Mouse (Mus musculus) forebrain, embryonic 11.5 days (tissue): ENCODE results near the gene Nrp2. TPM values are rescaled to one million over a fixed set of nuclear protein-coding genes. Genes with fewer than 3 reads are reported as not detected.

ENCODE experiments used
- ATAC-seq: fragments of 200-750 bp; cut with Nextera tagmentation; replicated peaks from 2 replicates; pipeline ENCODE4 v1.8.0; 2017; ENCODE audit warnings: moderate TSS enrichment; ENCODE audit not compliant: low FRiP score
- DNase-seq: peaks from one replicate; pipeline ENCODE4 v3.0.0-alpha.2; 2017; ENCODE audit warnings: low spot score
- H3K27ac ChIP-seq: fragments of 300-500 bp; sonication (generic); 2 replicates; pipeline ENCODE4 v1.5.1; 2014; ENCODE audit warnings: low read depth, low read length
- H3K27me3 ChIP-seq: fragments of 300-500 bp; sonication (generic); 2 replicates; pipeline ENCODE4 v1.6.1; 2014; ENCODE audit warnings: mild to moderate bottlenecking, low read length, mixed read lengths; ENCODE audit not compliant: control insufficient read depth, insufficient read depth
- H3K36me3 ChIP-seq: fragments of 300-500 bp; sonication (generic); 2 replicates; pipeline ENCODE4 v1.6.1; 2014; ENCODE audit warnings: mild to moderate bottlenecking, low read length, moderate library complexity, mixed read lengths; ENCODE audit not compliant: control insufficient read depth, insufficient read depth
- H3K4me1 ChIP-seq: fragments of 300-500 bp; sonication (generic); replicated peaks from 2 replicates; pipeline ENCODE4 v1.6.1; 2014; ENCODE audit warnings: low read length, mixed read lengths; ENCODE audit not compliant: control insufficient read depth, insufficient read depth
- H3K4me2 ChIP-seq: fragments of 300-500 bp; sonication (generic); 2 replicates; pipeline ENCODE4 v1.6.1; 2014; ENCODE audit warnings: low read depth, mild to moderate bottlenecking, low read length, moderate library complexity, mixed read lengths; ENCODE audit not compliant: severe bottlenecking
- H3K4me3 ChIP-seq: fragments of 300-500 bp; sonication (generic); 2 replicates; pipeline ENCODE4 v1.5.1; 2014; ENCODE audit warnings: low read depth, low read length
- H3K9ac ChIP-seq: fragments of 300-500 bp; sonication (generic); 2 replicates; pipeline ENCODE4 v1.6.1; 2014; ENCODE audit warnings: low read length
- H3K9me3 ChIP-seq: fragments of 300-500 bp; sonication (generic); 2 replicates; pipeline ENCODE4 v1.6.1; 2016; ENCODE audit warnings: low read length, mixed read lengths; ENCODE audit not compliant: control insufficient read depth
- WGBS: fragments of 180-500 bp; shearing (Covaris S2); extraction: QIAGEN DNeasy Blood & Tissue Kit; methylation state at CpG from one replicate; pipeline ENCODE4 v1.1.7; 2014; 5-methylcytosine and 5-hydroxymethylcytosine counted together
- polyA plus RNA-seq: library from polyadenylated mRNA; unstranded; fragments of >200 nt; fragmentation: Nextera tagmentation; extraction: Ambion mirVana; gene quantifications from 2 replicates; pipeline ENCODE4 v1.2.1, GENCODE M21; 2014

Nrp2 gene
- polyA plus RNA-seq, 1 experiment from 2014 or later: 20.7 TPM

- Histone ChIP-seq H3K4me2 (no peak overlapping the region), H3K36me3 (no peaks in the 10 kb centered on the region)
- ATAC-seq: no peak
Measured at GRCm38 (mm10) chr1:62801429-62801828, 98.3 kb downstream of the Nrp2 start.

DNA sequence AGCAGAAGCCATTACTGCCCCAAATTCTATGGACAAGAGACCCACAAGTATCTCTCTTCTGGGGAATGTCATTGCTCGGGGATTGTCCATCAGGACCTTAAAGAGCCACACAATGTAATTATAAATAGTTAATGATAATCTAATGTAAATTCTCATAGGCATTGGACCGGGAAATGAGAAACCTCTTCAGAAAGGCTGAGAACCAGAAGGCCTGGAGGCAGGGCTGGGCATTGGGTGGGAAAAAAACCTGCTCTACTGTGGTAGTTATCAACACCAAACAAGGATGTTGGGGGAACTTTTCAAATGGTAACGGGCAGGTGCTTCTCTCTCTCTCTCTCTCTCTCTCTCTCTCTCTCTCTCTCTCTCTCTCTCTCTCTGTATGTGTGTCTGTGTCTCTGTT, 98.8 kb downstream of the Nrp2 start:
- no peak for ATAC-seq
- Histone ChIP-seq H3K27ac (no peak overlapping the region), H3K4me2 (no peak overlapping the region), H3K9ac (no peak overlapping the region), H3K4me3 (no peak overlapping the region), H3K36me3 (no peaks in the 10 kb centered on the region), H3K4me1 (no peaks in the 10 kb centered on the region), H3K27me3 (no peaks in the 10 kb centered on the region), H3K9me3 (no peaks in the 10 kb centered on the region)
- 89% methylated on average over 3 of the region's 3 CpGs for WGBS
- DNase-seq: no peak

More at GRCm38 (mm10) chr1:62801429-62801828, 98.3 kb downstream of the Nrp2 start:
- no peaks in the 10 kb centered on the region for H3K27me3 ChIP-seq
- no peaks in the 10 kb centered on the region for H3K9me3 ChIP-seq
- DNase-seq: no peak
- no peak overlapping the region for H3K9ac ChIP-seq
- 55% methylated on average over 4 of the region's 4 CpGs for WGBS
- H3K4me1 ChIP-seq: no peaks in the 10 kb centered on the region
- H3K27ac ChIP-seq: no peak overlapping the region
- H3K4me3 ChIP-seq: no peak overlapping the region

- DNase-seq (no peak), ATAC-seq (no peak)
- no peak overlapping the region for H3K27ac ChIP-seq
- H3K27me3 ChIP-seq: no peaks in the 10 kb centered on the region
- H3K9me3 ChIP-seq: no peaks in the 10 kb centered on the region
- H3K4me2 ChIP-seq: no peak overlapping the region
- no peak overlapping the region for H3K9ac ChIP-seq
- H3K4me3 ChIP-seq: no peak overlapping the region
- no peaks in the 10 kb centered on the region for H3K4me1 ChIP-seq
- H3K36me3 ChIP-seq: no peaks in the 10 kb centered on the region
- 88% methylated on average over 1 of the region's 1 CpGs for WGBS
Measured at GRCm38 (mm10) chr1:62803544-62803943, 100.5 kb downstream of the Nrp2 start.

DNA sequence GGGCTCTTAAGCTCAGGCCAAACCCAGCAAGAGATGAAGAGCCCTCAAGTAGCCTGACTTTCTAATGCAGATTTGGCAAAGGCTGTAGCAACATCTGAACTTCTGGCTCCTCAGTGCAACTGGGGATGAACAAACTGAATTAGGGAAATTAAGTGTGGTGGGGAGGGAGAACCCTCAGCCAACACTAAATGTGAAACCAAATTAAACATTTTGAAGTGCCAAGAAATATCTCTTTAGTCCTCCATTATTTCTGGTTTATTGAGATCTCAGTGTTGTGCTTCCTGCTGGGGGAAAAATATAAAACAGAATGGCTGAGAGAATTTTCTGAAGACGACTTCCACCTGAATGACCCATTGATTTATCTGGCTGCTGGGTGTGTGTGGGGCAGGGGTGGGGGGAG, 102.9 kb downstream of the Nrp2 start:
- ATAC-seq (no peak), DNase-seq (no peak)
- Histone ChIP-seq H3K4me2 (no peak overlapping the region), H3K9ac (no peak overlapping the region), H3K4me3 (no peak overlapping the region), H3K36me3 (no peaks in the 10 kb centered on the region), H3K9me3 (no peaks in the 10 kb centered on the region), H3K27ac (no peak overlapping the region), H3K4me1 (no peaks in the 10 kb centered on the region), H3K27me3 (no peaks in the 10 kb centered on the region)
- WGBS: 23% methylated on average over 1 of the region's 1 CpGs

- WGBS: 86% methylated on average over 4 of the region's 4 CpGs
Measured at GRCm38 (mm10) chr1:62808395-62808794, 105.3 kb downstream of the Nrp2 start.

GRCm38 (mm10) chr1:62809601-62810228, 106.6 kb downstream of the Nrp2 start:
- Histone ChIP-seq H3K4me2 (no peak overlapping the region), H3K9me3 (no peaks in the 10 kb centered on the region), H3K27ac (no peak overlapping the region), H3K9ac (no peak overlapping the region), H3K27me3 (no peaks in the 10 kb centered on the region), H3K4me3 (no peak overlapping the region), H3K36me3 (no peaks in the 10 kb centered on the region), H3K4me1 (no peaks in the 10 kb centered on the region)
- DNase-seq: no peak
- ATAC-seq: no peak
- WGBS: 88% methylated on average over 8 of the region's 8 CpGs

More at GRCm38 (mm10) chr1:62808395-62808794, 105.3 kb downstream of the Nrp2 start:
- DNase-seq: no peak
- no peak overlapping the region for H3K4me3 ChIP-seq
- no peak overlapping the region for H3K27ac ChIP-seq
- H3K9ac ChIP-seq: no peak overlapping the region
- ATAC-seq: no peak
- H3K9me3 ChIP-seq: no peaks in the 10 kb centered on the region
- H3K4me2 ChIP-seq: no peak overlapping the region
- H3K27me3 ChIP-seq: no peaks in the 10 kb centered on the region
- no peaks in the 10 kb centered on the region for H3K4me1 ChIP-seq
- no peaks in the 10 kb centered on the region for H3K36me3 ChIP-seq

DNA sequence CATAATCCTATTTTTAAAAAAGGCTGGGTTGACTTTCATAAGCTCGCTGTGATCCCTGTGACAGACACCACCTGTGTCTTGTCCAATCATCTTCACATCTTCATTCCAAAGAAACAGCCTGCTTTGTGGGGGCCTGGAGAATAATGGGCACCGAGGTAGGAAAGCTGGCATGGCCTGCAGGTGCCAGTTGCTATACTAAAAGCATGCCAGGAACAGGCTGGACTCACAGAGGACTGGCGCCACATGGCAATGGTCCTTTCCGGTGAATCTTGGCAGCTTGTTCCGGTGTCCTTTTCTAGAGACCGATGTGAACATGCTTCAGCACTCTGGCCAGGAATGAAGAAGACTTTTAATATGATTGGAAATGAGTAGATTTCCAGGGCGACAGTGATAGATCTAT, 108.1 kb downstream of the Nrp2 start:
- no peak overlapping the region for H3K27ac ChIP-seq
- H3K4me1 ChIP-seq: no peaks in the 10 kb centered on the region
- H3K4me2 ChIP-seq: no peak overlapping the region
- no peak overlapping the region for H3K9ac ChIP-seq
- no peaks in the 10 kb centered on the region for H3K27me3 ChIP-seq
- no peak overlapping the region for H3K4me3 ChIP-seq
- H3K36me3 ChIP-seq: no peaks in the 10 kb centered on the region
- 92% methylated on average over 7 of the region's 7 CpGs for WGBS
- ATAC-seq (no peak), DNase-seq (no peak)
- no peaks in the 10 kb centered on the region for H3K9me3 ChIP-seq

DNA sequence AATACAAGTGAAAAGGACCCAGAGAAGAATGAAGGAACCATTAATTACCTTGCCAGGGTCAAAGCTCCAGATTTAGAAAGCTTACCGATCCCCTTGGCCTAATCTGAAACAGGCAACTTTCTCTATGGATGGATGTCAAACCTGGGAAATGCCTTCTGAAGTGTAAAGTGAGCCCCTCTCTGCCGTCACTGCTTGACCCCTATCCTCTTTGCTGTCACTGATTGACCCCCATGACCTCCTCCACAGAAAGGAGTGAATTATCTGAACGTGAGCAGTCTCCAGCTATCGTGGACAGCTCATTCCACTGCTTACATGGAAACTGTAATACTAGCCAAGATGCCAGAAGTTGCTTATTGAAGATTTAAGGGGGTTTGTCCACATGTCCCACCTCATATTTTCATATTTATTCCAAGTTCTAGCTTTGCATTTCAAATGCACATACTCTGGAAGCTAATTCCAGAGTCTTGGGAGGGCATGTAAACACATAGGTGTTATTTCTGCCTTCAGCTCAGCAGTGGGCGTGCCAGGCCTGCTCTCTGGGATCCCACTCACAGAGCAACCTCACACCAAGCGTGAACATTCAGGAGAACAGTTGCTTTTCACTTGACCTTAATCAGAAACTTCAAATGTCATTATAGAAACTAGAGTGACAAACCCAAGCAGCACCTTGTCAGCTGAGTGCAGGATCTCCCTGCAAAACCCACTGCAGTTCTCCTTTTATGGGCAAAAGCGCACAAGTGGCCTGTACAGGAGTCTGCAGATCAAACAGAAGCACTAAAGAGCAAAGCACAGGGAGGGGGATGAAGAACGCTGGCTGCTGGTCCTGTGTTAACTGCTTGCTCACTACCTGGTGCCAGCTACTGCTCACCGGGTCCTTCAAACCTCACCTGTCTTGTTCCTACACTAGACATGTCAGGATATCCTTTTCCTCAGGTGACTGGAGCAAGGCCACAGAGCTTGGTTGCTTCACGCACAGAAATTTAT, 109.9 kb downstream of the Nrp2 start:
- ATAC-seq: no peak
- WGBS: 68% methylated on average over 10 of the region's 10 CpGs
- H3K4me2 ChIP-seq: no peak overlapping the region
- no peak overlapping the region for H3K9ac ChIP-seq
- DNase-seq: no peak
- no peak overlapping the region for H3K4me3 ChIP-seq
- H3K9me3 ChIP-seq: no peaks in the 10 kb centered on the region
- H3K36me3 ChIP-seq: no peaks in the 10 kb centered on the region
- H3K27ac ChIP-seq: no peak overlapping the region
- H3K27me3 ChIP-seq: no peaks in the 10 kb centered on the region
- H3K4me1 ChIP-seq: no peaks in the 10 kb centered on the region
